Mouse (Mus musculus) natural killer cell, adult 2 months (primary cell): ENCODE data around the gene Casp9.

Experiments used
- DNase-seq, 2 experiments: peaks; one replicate each; pipeline ENCODE4 v3.0.0; 2022; ENCODE audit warnings: low spot score in 2 of 2

Casp9 gene

DNA sequence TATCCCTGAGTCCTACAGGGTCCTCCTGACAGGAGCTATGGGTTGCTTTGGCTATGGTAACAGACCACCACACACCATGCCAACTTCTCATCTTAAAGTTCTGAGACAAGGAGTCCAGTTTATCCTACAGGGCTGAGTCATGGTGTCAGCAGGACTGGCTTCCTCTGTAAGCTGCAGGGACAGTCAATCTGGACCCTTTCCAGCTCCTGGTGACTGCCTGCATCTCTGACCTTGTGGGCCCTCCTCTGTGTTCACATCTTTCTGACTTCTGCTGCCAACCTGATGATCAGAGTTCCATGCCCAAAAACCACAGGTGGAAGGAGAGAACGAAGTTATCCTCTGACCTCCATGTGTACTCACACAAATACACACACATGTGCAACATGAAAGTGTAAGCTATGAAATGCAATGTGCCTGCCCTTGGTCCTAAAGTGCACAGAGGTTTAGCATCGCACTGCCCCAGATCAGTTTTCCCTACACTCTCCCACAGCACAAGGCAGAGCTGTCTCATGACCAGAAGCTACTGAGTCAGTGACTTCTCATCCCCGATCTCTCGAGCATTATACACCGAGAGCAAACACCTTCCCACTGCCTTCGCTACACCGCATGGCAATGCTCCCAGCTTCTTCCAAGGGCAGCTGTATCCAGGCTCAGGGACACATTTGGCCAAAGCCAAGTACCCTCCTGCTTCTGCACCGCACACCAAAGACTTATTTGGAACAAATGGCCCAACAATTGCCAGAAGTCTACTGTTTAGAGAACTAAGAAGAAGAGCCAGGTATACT lies 12.0 kb upstream of the Casp9 start:
- DNase-seq: no peak

DNA sequence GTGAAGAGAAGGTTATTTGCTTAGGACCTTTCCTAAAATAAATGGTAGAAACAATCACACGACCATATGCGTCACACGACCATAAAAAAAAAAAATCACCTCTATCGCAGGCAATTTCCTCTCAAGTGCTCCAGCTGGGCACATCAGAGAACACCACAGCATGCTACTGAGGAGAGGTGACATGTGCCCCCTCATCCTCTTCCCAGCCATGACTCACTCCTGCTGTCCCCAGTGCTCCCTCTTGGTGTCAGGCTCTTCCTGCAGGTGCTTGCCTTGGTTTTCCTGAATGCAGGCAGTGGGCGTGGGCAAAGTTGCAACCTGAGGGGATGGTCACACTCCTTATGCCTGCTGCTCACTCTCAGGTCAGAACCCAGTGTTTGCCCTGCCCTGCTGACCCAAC lies 8.6 kb upstream of the Casp9 start:
- DNase-seq: no peak

DNA sequence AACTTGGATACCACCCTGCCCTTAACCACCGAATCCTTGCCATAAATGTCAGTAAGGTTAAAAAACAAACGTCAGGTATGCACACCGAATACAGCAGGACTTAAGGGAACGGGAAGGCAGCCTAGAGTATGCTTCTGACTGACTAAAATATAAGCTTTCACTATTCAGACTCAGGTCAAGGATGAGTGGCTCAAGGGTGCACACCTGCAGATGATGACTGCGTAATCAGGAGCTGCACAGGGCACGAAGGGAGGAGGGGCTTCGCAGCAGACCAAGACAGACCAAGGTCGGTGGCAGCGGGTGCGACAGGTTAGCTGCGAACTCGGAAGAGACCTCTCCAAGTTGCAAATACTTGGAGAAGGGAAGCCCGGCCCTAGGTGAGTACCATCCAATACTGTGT lies 7.3 kb upstream of the Casp9 start:
- DNase-seq: no peak

DNA sequence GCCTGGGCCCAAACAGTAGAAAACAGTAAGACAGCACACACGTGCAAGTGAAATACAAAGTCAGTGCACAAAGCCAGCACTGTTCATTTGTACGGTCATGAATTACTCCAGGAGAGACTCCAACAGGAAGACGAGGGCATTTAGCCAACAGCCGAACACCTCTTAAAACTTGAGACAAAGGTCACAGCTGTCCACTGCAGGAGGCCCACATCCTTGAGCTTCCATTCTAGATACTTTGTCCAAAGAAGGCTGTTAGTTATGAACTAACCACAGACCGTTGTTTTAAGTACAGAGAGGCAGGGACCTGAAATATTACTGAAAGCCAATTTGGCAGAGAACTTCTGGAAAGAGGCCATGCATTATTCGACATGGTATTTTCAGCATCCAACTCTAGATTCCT lies 6.4 kb upstream of the Casp9 start:
- no peak for DNase-seq

DNA sequence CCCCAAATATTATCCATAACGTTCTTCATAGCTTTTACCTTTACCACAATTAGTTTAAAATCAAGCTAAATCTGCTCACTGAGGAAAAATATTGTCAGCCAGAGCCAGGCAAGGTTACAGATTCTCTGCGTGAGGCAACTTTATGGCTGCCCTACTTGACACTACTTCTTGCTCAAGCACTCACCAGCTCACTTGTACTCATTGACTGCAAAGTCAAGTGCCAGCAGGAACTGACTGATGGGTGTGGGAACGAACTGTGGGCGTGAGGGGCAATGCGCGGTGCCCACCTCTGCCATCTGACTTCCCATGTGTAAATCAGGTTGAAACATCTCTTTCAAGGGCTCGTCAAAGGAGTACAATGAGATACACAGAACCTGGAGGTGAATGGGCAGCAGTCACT lies 6.0 kb upstream of the Casp9 start:
- no peak for DNase-seq

DNA sequence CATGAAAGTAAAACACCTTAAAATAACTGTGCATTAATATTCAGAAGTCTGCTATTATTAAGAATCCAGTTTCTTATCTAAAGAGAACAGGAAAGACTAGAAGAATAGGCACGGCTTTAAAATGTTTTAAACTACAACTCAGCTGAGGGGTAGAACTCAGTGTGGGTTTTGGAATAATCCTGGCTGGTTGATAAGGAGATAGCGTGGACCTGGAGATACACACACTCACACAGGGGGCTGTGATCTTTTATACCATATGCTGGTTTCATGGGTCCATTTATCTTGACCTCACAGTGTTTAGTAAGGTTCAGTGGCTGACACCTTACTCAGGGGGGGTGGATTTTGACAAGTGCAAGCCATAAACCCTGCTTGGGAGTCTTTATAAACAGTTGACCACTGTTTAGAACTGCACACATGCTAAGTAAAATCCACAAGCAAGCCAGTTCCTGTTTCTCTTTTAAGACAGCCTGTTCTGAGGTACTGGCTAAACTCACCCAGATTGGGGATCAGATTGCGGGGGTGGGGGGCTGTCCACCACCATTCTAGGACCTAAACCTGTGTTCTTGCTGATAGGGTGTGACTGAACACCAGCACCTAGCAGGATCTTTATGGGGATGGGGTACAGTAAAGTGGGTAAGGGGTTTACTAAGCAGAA lies 3.7 kb upstream of the Casp9 start:
- peak in 1 of 2 experiments; percentile 6 for DNase-seq

DNA sequence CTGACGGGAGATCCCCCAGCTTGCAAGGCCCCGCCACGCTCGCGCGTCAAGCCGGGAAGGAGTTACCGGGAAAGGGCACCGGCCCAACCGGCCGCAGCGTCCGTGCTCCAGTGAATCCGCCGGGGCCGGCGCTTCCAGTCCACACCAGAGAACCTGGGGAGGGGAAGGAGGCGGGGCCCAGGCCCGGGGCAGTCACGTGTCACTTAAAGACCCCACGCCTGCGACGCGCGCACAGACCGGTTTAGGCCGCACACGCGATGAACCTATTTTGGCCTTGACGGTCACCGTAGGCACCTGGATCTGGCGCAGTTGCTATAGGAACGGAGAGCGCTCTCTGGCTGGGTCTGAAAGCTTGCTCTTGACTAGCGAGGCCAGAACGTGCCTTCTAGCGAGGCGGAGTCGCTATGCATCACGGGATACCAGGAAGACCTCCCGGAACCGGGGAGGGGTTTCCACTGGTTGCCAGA lies 2.9 kb upstream of the Casp9 start, which contains the start of gene Dnajc16:
Gene Dnajc16 (minus strand): TSS at position 408 of the 467 bp plus-strand sequence.
- peak; percentile 93 to 95 for DNase-seq

DNA sequence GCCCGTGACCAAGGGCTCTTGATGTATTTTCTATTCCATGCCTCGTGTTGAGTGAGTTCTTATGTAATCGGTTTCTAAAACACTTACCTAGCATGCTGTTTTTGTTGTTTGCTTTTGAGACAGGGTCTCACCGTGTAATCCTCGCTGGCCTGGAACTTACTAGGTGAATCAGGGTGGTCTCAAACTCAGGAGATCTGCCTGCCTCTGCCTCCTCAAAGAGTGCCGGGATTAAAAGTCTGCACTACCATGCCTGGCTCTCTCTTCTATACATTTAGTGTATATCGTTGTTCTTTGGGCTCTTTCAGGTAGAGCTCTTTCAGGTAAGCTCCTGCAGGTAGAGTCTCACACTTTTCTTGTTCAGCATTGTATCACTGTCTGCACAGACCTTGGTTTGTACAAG lies 1.9 kb upstream of the Casp9 start:
- no peak for DNase-seq

DNA sequence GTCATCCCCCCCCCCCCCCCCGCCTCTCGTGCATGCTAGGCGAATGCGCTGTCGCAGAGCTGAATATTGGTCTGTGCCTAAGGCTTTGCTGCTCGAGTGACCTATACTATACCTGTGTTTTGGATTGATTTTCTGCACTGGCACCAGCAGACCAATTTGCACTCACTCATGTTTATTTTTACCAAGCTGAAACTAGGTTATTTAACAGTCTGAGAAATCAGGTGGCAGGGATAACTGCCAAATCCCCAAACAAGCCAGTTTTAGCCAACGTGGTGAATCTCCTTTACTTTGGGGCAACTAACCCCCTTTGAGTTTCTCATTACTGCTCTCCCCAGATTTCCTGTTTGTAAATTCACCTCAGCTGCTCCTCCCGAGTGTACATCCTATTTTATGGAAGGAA lies 1.5 kb upstream of the Casp9 start:
- no peak for DNase-seq

DNA sequence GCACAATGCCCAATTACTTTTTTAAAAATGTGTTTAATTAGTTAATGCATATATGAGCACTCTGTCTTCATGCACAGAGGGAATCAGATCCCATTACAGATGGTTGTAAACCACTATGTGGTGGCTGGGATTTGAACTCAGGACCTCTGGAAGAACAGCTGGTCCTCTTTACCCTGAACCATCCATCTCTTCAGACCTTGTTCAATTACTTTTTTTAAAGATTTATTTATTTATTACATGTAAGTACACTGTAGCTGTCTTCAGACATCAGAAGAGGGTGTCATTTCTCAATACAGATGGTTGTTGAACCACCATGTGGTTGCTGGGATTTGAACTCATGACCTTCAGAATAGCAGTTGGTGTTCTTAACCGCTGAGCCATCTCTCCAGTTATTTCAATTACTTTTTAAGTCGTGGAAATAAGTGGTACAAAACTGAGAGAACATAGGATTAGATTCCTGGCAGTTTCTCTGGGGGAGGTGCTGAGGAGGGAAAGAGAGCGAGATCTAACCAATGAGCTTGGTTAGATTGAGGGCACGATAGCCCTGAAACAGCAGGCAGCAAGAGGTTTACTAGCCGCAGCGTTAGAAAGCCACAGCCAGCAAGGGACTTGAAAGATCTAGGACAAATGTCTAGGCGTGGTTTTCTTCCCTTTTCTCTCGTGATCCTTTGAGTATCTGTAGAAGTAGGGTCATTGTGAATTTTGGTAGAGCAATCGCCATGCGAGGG lies 694 bp upstream of the Casp9 start:
- no peak for DNase-seq

DNA sequence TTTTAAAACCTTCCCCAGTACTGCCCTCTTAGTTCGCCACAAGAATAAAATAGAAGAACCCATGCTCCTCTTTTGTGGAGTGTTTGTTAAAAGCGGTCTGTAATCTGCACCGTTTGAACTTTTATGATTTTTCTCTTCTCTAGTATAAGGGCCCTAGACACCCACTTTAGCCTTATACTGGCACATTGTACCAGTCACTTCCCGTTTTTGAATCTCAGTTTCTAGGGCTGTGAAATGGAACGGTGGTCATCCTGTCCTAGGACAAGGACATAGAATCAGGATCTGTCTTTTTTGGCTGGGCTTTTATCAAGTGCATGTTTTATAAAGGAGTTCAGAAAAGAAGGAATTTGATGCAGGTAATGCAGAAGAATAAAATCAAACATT lies 732 bp downstream of the Casp9 start:
- no peak for DNase-seq

DNA sequence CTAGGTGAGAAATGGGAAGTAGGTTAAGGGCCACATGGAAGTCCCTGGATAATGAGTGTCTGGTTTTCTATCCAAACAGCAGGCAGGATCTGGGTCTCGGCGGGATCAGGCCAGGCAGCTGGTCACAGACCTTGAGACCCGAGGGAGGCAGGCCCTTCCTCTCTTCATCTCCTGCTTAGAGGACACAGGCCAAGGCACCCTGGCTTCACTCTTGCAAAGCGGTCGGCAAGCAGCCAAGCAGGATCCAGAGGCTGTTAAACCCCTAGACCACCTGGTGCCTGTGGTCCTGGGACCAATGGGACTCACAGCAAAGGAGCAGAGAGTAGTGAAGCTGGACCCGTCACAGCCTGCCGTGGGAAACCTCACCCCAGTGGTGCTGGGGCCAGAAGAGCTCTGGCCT lies 2.9 kb downstream of the Casp9 start:
- DNase-seq: no peak

DNA sequence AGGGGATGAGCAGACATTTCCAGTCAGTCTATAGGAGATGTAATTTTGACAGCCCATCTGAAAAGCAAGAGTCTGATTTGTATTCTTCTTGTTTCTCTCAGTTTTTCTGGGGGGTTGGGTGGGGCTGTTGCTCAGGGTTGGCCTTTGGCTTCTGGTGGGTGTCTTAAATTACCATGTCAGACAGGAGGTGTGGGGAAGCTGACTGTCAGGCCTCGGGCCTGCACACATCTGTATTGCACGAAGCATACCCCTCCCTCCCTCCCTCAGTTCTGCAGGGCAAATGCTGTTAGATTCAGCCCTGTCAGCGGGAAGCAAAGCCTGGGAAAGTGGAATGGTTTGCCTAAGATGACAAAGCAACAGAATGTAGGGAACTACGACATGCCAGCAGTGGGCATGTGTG lies 3.5 kb downstream of the Casp9 start:
- no peak for DNase-seq

DNA sequence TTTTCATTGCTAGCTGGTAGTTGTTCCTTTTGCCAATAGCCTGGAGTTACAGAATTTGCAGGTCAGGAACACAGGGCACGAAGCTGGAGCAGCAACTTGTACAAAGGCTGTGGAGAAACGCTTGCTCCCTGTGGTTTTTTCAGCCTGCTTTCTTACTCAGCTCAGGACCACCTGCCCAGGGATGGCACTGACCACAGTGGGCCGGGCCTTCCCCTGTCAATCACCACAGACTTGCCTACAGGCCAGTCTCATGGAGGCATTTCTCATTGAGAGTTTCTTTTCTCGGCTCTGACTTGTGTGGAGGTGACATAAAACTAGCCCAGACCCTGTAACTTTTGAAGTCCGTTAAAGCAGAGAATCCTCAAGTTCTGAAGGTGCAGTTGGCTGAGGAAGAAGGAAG lies 4.1 kb downstream of the Casp9 start:
- no peak for DNase-seq

DNA sequence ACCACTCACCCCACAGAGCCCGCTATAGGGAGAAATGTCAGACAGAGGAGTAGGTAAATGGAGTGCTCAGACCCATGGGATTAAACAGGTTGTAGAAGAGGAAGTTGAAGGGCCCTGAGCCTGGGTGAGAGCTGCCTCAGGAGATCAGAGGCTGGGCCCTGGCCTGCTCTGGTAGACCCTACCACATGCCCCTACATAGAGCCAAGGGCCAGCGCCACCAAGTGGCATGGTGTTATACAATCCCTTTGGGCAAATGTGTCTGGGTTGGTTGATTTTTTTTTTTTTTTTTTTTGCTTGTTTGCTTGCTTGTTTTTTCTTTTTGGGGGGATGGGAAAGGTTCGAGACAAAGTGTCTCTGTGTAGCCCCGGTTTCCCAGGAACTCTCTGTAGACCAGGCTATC lies 10.7 kb downstream of the Casp9 start:
- DNase-seq: peak in 1 of 2 experiments; percentile 18

DNA sequence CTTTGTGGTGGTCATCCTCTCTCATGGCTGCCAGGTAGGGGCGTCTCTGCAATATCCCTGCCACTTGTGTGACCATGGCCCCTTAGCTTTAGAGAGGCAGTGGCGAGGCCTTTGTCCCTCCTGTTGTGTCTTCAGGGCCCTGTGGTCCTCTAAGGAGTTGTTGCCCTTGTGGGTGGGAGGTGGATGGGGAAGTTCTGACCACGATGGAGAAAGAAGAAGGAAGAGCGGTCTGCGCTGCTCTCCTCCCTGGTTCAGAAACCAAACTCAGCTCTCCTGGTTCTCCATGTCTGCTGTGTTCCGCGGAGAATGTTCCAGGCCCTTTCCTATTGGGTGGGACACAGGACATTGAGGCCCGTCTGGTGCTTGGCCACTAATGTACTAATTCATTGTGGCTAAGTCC lies 12.5 kb downstream of the Casp9 start:
- no peak for DNase-seq

DNA sequence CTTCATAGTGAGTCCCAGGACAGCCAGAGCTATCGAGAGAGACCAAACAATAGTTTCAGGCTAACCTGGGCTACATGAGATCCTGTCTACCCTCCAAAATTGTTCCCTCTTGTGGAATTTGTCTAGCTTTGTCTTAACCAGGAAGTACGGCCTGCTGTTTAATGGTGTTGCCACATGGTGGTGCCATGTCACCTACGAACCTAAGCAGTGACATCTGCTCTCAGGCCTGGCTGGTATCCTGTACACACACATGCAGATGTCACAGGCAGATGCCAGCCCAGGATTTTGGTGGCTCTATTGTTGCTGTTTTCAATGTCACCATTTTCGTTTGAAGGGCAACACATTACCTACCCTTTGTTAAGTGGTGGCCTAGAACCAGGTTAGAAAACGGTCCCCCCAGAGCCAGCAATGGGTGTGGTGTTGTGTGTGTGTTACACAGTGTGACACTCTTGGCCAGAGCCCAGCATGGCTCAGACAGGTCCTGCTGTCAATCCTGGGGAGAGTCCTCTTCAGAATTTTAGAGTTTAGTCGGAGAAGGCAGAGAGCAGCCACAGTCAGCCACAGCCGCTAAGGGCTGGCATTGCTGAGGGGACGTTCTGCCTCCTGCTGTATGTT lies 16.5 kb downstream of the Casp9 start:
- DNase-seq: no peak

DNA sequence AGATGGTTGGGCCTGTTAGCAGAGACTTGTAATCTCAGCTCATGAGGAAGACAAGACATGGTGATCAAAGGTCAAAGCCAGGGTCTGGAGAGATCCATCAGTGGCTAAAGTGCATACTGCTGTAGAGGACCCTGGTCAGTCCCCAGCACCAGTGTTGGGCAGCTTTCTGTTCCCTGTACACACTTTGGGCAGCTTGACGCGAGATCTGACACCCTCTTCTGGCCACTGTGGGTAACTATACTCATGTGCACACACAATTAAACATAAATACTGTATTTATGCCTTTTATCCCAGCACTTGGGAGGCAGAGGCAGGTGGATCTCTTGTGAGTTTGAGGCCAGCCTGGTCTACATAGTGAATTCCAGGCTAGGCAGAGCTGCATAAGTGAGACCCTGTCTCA lies 17.6 kb downstream of the Casp9 start:
- DNase-seq: no peak

DNA sequence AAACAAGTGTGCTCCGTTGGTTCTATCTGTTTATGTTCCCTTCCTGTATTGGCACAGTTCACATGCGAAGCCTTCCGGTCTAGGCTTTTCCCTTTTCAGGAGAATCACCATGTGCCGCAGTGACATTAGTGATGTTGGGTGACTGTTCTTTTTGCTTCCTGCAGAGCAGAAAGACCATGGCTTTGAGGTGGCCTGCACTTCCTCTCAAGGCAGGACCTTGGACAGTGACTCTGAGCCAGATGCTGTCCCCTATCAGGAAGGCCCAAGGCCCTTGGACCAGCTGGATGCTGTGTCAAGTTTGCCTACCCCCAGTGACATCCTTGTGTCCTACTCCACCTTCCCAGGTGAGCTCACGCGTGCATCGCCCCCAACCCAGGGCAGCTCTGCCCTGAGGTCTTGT lies 18.0 kb downstream of the Casp9 start:
- no peak for DNase-seq

DNA sequence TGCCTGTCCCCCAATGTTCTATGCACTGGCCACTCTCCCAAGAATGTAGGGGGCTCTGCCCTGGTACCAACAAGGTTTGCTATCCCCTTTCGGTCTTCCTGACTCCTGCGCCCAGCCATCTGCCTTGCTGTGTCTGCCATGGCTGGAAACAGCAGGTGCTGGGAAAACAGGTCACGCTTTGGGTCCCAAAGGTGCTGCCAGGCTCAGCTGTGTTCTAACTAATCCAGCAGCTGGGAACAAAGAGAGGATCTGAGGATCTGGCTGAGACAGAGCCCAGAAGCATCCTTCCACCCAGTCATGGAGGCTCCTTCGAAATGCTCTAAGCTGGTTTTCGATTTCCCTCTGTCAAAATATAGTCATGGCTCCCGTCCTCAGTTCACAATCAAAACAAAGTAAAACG lies 22.9 kb downstream of the Casp9 start:
- DNase-seq: no peak

DNA sequence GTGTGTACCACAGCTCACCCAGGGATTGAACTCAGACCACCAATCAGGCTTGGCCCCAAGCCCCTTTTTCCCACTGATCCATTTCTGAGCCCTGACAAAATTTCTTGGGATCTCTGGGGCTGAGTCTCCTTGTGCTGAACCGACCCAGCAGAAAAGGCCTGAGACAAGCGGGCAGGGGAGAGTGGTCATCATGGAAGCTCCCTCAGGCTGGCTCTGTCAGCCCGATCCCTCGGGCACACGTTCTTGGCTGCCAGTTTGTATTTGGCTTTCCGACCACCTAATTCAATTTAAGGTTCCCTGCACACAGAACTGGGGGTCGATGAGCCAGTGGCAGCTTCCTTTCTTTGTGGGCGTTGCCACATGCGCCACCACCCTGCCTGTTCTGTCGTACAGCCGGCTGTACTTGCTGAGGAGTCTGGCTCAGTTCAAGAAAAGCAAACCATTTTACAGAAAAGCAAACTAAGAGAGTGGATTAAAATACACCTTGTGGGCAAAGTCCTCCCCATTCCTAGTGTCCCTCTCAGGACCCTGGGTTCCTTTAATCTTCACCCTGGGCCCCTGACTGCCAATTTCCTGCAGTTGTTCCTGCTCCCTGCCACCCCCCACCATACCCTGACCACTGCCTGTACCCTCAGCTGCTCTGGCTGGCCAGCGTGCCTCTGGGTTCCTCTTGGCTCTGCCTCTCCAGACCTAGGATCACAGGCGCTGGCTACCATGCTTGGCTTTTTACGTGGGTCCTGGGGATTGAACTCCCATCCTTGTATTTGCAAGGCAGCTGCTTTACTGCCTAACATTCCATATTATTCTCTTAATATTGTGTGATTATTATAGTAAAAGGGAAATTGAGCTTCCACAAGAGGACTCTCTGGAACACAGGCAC lies 23.6 kb downstream of the Casp9 start:
- DNase-seq: no peak
